Mouse (Mus musculus): ENCODE measurements around the gene Cfi. TPM values are rescaled to one million over a fixed set of nuclear protein-coding genes. Genes with fewer than 3 reads are reported as not detected.

The Cfi gene
- polyA plus RNA-seq (2014; fragmentation: Illumina TruSeq; extraction: RNeasy Lipid Tissue Mini Kit (QIAGEN cat#74804); ENCODE audit: insufficient read depth, low read depth, low replicate concordance), result 0.43 TPM

GRCm38 (mm10) chr3:129835388-129835934 is at the start of gene Cfi:
Gene Cfi, plus strand, starts transcription at chr3:129835884.

DNA sequence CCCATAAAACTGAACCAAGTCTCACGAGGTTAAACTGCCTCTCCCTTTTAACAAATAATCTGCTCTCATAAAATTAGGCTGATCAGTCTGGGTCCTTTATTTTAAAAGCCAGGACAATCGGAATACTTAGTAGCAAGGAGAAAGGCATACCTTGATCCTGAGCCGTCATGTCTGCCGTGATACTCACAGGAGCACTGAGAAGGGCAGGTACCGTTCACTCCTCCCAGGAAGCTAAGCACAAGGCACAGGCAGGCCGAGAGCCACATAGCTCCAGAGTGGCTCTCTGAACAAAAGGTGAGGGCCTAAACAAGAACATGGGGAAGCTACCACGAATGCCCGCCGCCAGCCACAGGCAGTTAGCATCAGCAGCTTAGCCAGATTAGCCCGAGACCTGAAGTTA is 31.9 kb upstream of the Cfi start, which contains the start of gene Lrit3:
Gene Lrit3 (minus strand): TSS at position 266 of the 400 bp plus-strand sequence.

DNA sequence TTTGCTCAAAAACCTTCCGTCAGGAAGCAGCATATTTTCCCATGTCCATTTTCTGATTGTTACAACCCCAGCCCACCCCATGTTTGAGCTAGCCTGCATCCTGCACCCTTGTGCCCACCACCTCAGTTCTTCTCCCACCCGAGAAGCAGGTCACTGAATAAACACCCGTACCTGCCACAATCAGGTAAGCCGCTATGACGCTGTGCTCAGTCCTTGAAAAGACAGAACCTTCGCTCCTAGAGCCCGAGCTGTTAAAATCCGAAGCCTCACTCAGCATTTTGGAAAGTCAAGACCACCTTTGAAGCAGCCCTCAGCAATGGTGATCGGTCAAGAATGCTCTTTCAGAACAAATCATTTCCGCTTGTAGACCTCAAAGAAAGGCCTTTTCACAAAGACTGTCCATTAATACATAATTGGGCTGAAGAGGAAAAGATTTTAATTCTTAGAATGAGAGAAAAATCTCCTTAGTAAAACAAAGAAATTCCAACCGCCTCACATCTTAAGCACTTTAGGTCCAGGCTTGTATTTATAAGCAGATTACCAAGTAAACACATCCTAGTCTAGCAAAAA is 13.4 kb upstream of the Cfi start, which contains the start of gene Rrh:
Gene Rrh (minus strand): TSS at position 382 of the 570 bp plus-strand sequence.

DNA sequence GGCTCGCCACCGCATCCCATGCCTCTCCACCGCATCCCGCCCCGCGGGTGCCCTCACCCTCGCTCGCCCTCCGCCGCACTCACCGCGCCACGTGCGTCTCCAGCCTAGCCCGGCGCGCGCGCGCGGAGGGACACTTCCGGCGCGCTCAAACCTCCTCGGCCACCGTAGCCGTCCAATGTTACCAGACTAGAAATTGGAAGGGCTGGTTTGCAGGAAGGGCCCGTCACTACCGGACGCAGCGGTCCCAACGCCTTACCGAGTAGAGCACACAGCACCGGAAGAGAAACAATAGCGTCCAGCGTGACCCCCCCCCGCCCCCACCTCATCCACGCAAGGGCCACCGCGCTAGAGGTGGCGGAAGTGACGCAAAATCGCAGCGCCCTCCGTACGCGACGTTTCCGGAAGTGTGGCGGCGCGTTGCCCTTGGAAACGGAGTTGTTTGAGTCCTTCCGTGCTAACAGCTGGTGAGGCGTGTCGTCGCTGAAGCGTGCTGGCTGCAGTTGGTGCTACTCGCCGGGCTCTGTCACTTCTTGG is 4.6 kb upstream of the Cfi start, which contains the start of gene Gar1:
Gene Gar1 (minus strand): TSS at position 362 of the 534 bp plus-strand sequence.

DNA sequence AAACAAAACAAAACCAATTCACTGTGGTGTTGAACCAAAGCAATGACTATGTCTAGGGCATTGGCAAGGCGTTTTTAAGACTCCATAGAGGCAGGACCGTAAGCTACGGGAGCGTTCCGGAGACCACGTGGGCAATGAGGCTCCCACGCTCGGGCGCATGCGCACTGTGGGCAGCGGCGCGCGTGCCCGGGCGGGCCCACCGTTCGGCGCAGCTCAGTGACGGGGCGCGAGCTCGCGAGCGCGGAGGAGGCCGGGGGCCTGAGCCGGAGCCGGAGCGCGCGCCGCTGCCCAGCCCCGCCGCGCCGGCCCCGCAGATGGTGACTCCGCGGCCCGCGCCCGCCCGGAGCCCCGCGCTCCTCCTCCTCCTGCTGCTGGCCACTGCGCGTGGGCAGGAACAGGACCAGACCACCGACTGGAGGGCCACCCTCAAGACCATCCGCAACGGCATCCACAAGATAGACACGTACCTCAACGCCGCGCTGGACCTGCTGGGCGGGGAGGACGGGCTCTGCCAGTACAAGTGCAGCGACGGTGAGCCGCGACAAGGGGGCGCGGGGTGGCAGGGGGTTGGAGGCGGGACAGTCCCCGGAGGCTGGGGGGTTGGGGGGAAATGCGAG is 42.8 kb downstream of the Cfi start, which contains the start of gene Pla2g12a:
Gene Pla2g12a (plus strand): TSS at position 202 of the 617 bp plus-strand sequence.

GRCm38 (mm10) chr3:129901271-129901809 is 65.7 kb downstream of the Cfi start, which contains the start of gene Casp6:
Gene Casp6, plus strand, starts transcription at chr3:129901425.

Other genes starting within 250 kb of the Cfi start
- gene Egf, start 80.6 kb upstream of the Cfi start, polyA plus RNA-seq (2014; fragmentation: Illumina TruSeq; extraction: RNeasy Lipid Tissue Mini Kit (QIAGEN cat#74804); ENCODE audit: insufficient read depth, low read depth, low replicate concordance), result 0.54 TPM
- gene Lrit3, start 31.9 kb upstream of the Cfi start, polyA plus RNA-seq (2014; fragmentation: Illumina TruSeq; extraction: RNeasy Lipid Tissue Mini Kit (QIAGEN cat#74804); ENCODE audit: insufficient read depth, low read depth, low replicate concordance), result not detected
- gene Rrh, start 13.3 kb upstream of the Cfi start, polyA plus RNA-seq (2014; fragmentation: Illumina TruSeq; extraction: RNeasy Lipid Tissue Mini Kit (QIAGEN cat#74804); ENCODE audit: insufficient read depth, low read depth, low replicate concordance), result not detected
- 33.0 TPM for gene Gar1, start 4.5 kb upstream of the Cfi start, polyA plus RNA-seq (2014; fragmentation: Illumina TruSeq; extraction: RNeasy Lipid Tissue Mini Kit (QIAGEN cat#74804); ENCODE audit: insufficient read depth, low read depth, low replicate concordance)
- gene Pla2g12a, start 42.7 kb downstream of the Cfi start, polyA plus RNA-seq (2014; fragmentation: Illumina TruSeq; extraction: RNeasy Lipid Tissue Mini Kit (QIAGEN cat#74804); ENCODE audit: insufficient read depth, low read depth, low replicate concordance), result 19.5 TPM
- 30.2 TPM for gene Casp6, start 65.5 kb downstream of the Cfi start, polyA plus RNA-seq (2014; fragmentation: Illumina TruSeq; extraction: RNeasy Lipid Tissue Mini Kit (QIAGEN cat#74804); ENCODE audit: insufficient read depth, low read depth, low replicate concordance)
- gene Mcub, start 134.3 kb downstream of the Cfi start, polyA plus RNA-seq (2014; fragmentation: Illumina TruSeq; extraction: RNeasy Lipid Tissue Mini Kit (QIAGEN cat#74804); ENCODE audit: insufficient read depth, low read depth, low replicate concordance), result 11.8 TPM
- 27.1 TPM for gene Sec24b, start 225.7 kb downstream of the Cfi start, polyA plus RNA-seq (2014; fragmentation: Illumina TruSeq; extraction: RNeasy Lipid Tissue Mini Kit (QIAGEN cat#74804); ENCODE audit: insufficient read depth, low read depth, low replicate concordance)

Data from lung, adult 10 weeks (tissue).